Comparison of ENCODE assay signal across 28 mouse cellular contexts in the genomic region with DNA sequence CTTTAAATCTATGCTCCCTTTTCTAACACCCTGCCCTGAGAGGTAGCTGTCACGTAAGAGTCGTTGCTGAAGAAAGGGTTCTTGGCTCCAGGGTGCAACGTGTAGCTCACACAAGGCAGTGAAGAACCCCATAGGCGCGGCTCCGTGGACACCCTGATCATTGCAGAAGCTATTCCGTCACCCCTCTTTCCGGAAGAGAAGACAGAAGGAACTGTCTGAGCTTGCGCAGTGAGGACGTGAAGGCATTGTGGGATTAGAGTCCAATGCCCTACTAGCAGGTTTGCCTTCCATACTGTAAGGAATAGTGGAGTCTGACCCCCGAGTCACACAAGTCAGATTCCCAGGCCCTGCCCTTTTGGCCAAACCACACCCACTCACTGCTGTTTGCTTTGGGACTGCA. TPM values are rescaled to one million over a fixed set of nuclear protein-coding genes. Genes with fewer than 3 reads are reported as not detected.
A peak's percentile ranks its signal among the peaks of the same experiment; 100 is the strongest.
DNase-seq lines count a peak whose midpoint lies in the region; ATAC-seq and TF ChIP-seq lines count a peak whose summit lies in the region.
"Had no signal": no experiment of that assay in that cellular context is flagged by ENCODE, and none has a peak within 500 bp of the region (broad histone marks: within the 10 kb centered on the region; RNA-seq: fewer than 3 reads in every experiment).

No protein-coding gene starts in this region.

- no peak for DNase-seq in heart, embryonic 10.5 days (ENCODE audit: low spot score)
- DNase-seq in heart, adult 8-10 months (ENCODE audit: low spot score), result no peak
- DNase-seq in heart, postnatal 36 days, result no peak
- peak; percentile 84 for DNase-seq in MEL (ENCODE audit: low read depth, low spot score)
- no peak for DNase-seq in urinary bladder, postnatal 4 days (ENCODE audit: low spot score in 2 of 2)
- DNase-seq: adrenal gland, postnatal 14 days; cerebellum, adult 11 months; cerebellum, adult 9-10 months; cerebellum, postnatal 36 days; gastrocnemius, postnatal 14 days; kidney, adult 11 months; kidney, postnatal 25 days; liver; lung, adult 2 months; lung, postnatal 10 days; right cerebral cortex, postnatal 25 days; thymus, postnatal 14 days had no signal

- TF ChIP-seq CTCF in MEL (IDR thresholded peaks at IDR 0.05 in 2 of 3, conservative IDR thresholded peaks at IDR 0.05 in 1 of 3; ENCODE audit: control insufficient read depth in 1 of 3, insufficient read depth in 1 of 3, low read depth in 2 of 3, low read length in 3 of 3, poor library complexity in 1 of 3, severe bottlenecking in 1 of 3), result no peak

- no peak for TF ChIP-seq RAD21 in MEL (IDR thresholded peaks at IDR 0.05; ENCODE audit: low read depth, low read length)

- no peak overlapping the region for H3ac ChIP-seq in myocyte (ENCODE audit: control insufficient read depth, insufficient read length)

- H3K36me3 ChIP-seq in heart, embryonic 10.5 days, result peaks cover 56% of the 10 kb centered on the region
- H3K36me3 ChIP-seq in heart, embryonic 15.5 days, result peaks cover 5% of the 10 kb centered on the region; the same call in 1 of the 2 replicates
- H3K36me3 ChIP-seq in MEL (ENCODE audit: control insufficient read depth in 1 of 2, insufficient read depth in 2 of 2, low read length in 2 of 2) (peaks cover 0 to 5% of the 10 kb centered on the region in 2 experiments; a peak in 2 of 4 replicates), myocyte (ENCODE audit: control insufficient read depth, insufficient read depth) (peaks cover 5% of the 10 kb centered on the region)
- H3K36me3 ChIP-seq: kidney, embryonic 15.5 days; midbrain, embryonic 15.5 days had no signal

- no peak overlapping the region for H3K4me3 ChIP-seq in heart, embryonic 10.5 days
- H3K4me3 ChIP-seq in heart, embryonic 15.5 days, result no peak overlapping the region
- H3K4me3 ChIP-seq in MEL (ENCODE audit: control insufficient read depth in 1 of 2, insufficient read depth in 1 of 2, low read depth in 2 of 2, low read length in 2 of 2), result peak overlapping the region; percentile 75 to 88
- no peak overlapping the region for H3K4me3 ChIP-seq in myocyte
- H3K4me3 ChIP-seq: forebrain, embryonic 13.5 days; kidney, embryonic 15.5 days; midbrain, embryonic 15.5 days had no signal

- no peak for ATAC-seq in heart, embryonic 15.5 days (replicated peaks; ENCODE audit: insufficient number of reproducible peaks, insufficient read depth, low FRiP score, low read depth)
- ATAC-seq: forebrain, embryonic 13.5 days; midbrain, embryonic 15.5 days had no signal

- TF ChIP-seq POLR2A in MEL (IDR thresholded peaks at IDR 0.05; ENCODE audit: control insufficient read depth in 1 of 2, insufficient read depth in 1 of 2, low read depth in 1 of 2, low read length in 2 of 2, poor library complexity in 1 of 2), result peak; percentile 35 to 75; a peak in 2 of 4 replicates
- TF ChIP-seq POLR2A in myocyte (IDR thresholded peaks at IDR 0.05; ENCODE audit: insufficient read length, low read depth), result no peak

- no peak overlapping the region for H3K4me2 ChIP-seq in heart, embryonic 15.5 days
- H3K4me2 ChIP-seq in myocyte (ENCODE audit: low read depth), result peak overlapping the region; percentile 66
- H3K4me2 ChIP-seq: forebrain, embryonic 13.5 days; hindbrain, embryonic 14.5 days; kidney, embryonic 15.5 days; midbrain, embryonic 15.5 days had no signal

- H3K27ac ChIP-seq in heart, embryonic 10.5 days, result 0 out of 2 replicates have a peak overlapping the region, but pooled peaks have one; percentile 17
- H3K27ac ChIP-seq in heart, embryonic 15.5 days, result peak overlapping the region; percentile 10; the same call in 1 of the 2 replicates
- H3K27ac ChIP-seq in MEL (ENCODE audit: control insufficient read depth, low read depth, low read length), result peak overlapping the region; percentile 88
- H3K27ac ChIP-seq: forebrain, embryonic 13.5 days; hindbrain, embryonic 14.5 days; kidney, embryonic 15.5 days; liver, embryonic 14.5 days; macrophage; midbrain, embryonic 15.5 days had no signal

- TF ChIP-seq EP300 in MEL (IDR thresholded peaks at IDR 0.05; ENCODE audit: low read depth in 1 of 2, low read length in 2 of 2), result no peak

- H3K79me2 ChIP-seq in MEL (ENCODE audit: control insufficient read depth, insufficient read depth, low read length, poor library complexity) (peaks cover 2% of the 10 kb centered on the region; the same call in 1 of the 2 replicates), myocyte (ENCODE audit: control insufficient read depth, insufficient read depth) (peaks cover 14% of the 10 kb centered on the region)

- H3K9me3 ChIP-seq in heart, embryonic 10.5 days, result no peaks in the 10 kb centered on the region
- no peaks in the 10 kb centered on the region for H3K9me3 ChIP-seq in heart, embryonic 15.5 days (replicated peaks)
- H3K9me3 ChIP-seq in MEL (replicated peaks; ENCODE audit: insufficient read depth, low read length), result no peaks in the 10 kb centered on the region
- H3K9me3 ChIP-seq: forebrain, embryonic 13.5 days; kidney, embryonic 15.5 days; midbrain, embryonic 15.5 days had no signal

- peaks cover 57% of the 10 kb centered on the region for H3K4me1 ChIP-seq in heart, embryonic 10.5 days
- peaks cover 71% of the 10 kb centered on the region for H3K4me1 ChIP-seq in heart, embryonic 15.5 days (replicated peaks)
- peaks cover 2 to 5% of the 10 kb centered on the region in 2 experiments; a peak in 1 of 4 replicates for H3K4me1 ChIP-seq in MEL (ENCODE audit: control insufficient read depth in 1 of 2, insufficient read depth in 2 of 2, low read length in 2 of 2)
- H3K4me1 ChIP-seq: forebrain, embryonic 13.5 days; kidney, embryonic 15.5 days had no signal

- no peaks in the 10 kb centered on the region for H3K27me3 ChIP-seq in heart, embryonic 10.5 days (ENCODE audit: insufficient read depth, poor library complexity, severe bottlenecking)
- H3K27me3 ChIP-seq in heart, embryonic 15.5 days, result no peaks in the 10 kb centered on the region
- H3K27me3 ChIP-seq in MEL (ENCODE audit: control insufficient read depth in 1 of 2, insufficient read depth in 2 of 2, low read length in 2 of 2) (no peaks in the 10 kb centered on the region), myocyte (ENCODE audit: control insufficient read depth, insufficient read depth, insufficient read length) (no peaks in the 10 kb centered on the region)
- H3K27me3 ChIP-seq: midbrain, embryonic 15.5 days had no signal

- intact Hi-C loops in heart, postnatal 36 days (cut with DNase I), result no loop called here

- WGBS in heart, embryonic 10.5 days, result 82% methylated on average over 11 of the region's 11 CpGs
- 72% methylated on average over 11 of the region's 11 CpGs for WGBS in heart, embryonic 15.5 days

- no peak overlapping the region for H3K9ac ChIP-seq in heart, embryonic 15.5 days
- H3K9ac ChIP-seq in MEL (ENCODE audit: control insufficient read depth, low read depth, low read length, poor library complexity, severe bottlenecking), result peak overlapping the region; percentile 88
- H3K9ac ChIP-seq: forebrain, embryonic 13.5 days; hindbrain, embryonic 14.5 days; kidney, embryonic 15.5 days; liver, embryonic 14.5 days; midbrain, embryonic 15.5 days had no signal

TF ChIP-seq in MEL, 35 proteins besides CTCF, POLR2A, EP300 and RAD21 (continues in another document):
- TF ChIP-seq MEF2A (IDR thresholded peaks at IDR 0.05; ENCODE audit: extremely low read depth, insufficient replicate concordance, low read depth, low read length, poor library complexity, severe bottlenecking), result no peak
- TF ChIP-seq ZC3H11A (IDR thresholded peaks at IDR 0.05; ENCODE audit: low read depth, low read length), result no peak
- peak; percentile 73; the same call in 1 of the 2 replicates for TF ChIP-seq HCFC1 (IDR thresholded peaks at IDR 0.05; ENCODE audit: low read depth, low read length)
- TF ChIP-seq NELFE (IDR thresholded peaks at IDR 0.05; ENCODE audit: low read depth, low read length), result peak; percentile 66
- no peak for TF ChIP-seq ZNF384 (IDR thresholded peaks at IDR 0.05; ENCODE audit: low read depth, low read length)
- no peak for TF ChIP-seq JUND (IDR thresholded peaks at IDR 0.05; ENCODE audit: low read depth, low read length)
- no peak for TF ChIP-seq E2F4 (IDR thresholded peaks at IDR 0.05; ENCODE audit: borderline replicate concordance, low read depth, low read length)
- TF ChIP-seq MAZ (IDR thresholded peaks at IDR 0.05; ENCODE audit: low read depth, low read length), result no peak
- TF ChIP-seq USF2 (IDR thresholded peaks at IDR 0.05; ENCODE audit: borderline replicate concordance in 1 of 2, insufficient read depth in 1 of 2, low read depth in 1 of 2, low read length in 2 of 2), result no peak
- TF ChIP-seq NRF1 (IDR thresholded peaks at IDR 0.05; ENCODE audit: insufficient read depth, low read depth, low read length, poor library complexity, severe bottlenecking), result peak; percentile 77

TF ChIP-seq in myocyte, 11 proteins besides CTCF, POLR2A, EP300 and RAD21:
- TF ChIP-seq REST (IDR thresholded peaks at IDR 0.05; ENCODE audit: insufficient read depth, insufficient read length), result no peak
- TF ChIP-seq E2F4 (IDR thresholded peaks at IDR 0.05; ENCODE audit: insufficient read depth), result no peak
- TF ChIP-seq CEBPB (IDR thresholded peaks at IDR 0.05; ENCODE audit: insufficient read depth, poor library complexity, severe bottlenecking), result no peak
- no peak for TF ChIP-seq USF1 (IDR thresholded peaks at IDR 0.05; ENCODE audit: low read depth)
- TF ChIP-seq TCF3 (IDR thresholded peaks at IDR 0.05; ENCODE audit: insufficient read length, low read depth), result no peak
- no peak for TF ChIP-seq MYOG (IDR thresholded peaks at IDR 0.05; ENCODE audit: control insufficient read depth in 1 of 3, insufficient read depth in 1 of 3, insufficient read length in 2 of 3, low read depth in 2 of 3)
- no peak for TF ChIP-seq POLR2AphosphoS2 (IDR thresholded peaks at IDR 0.05; ENCODE audit: insufficient read length, low read depth)
- TF ChIP-seq MYOD1 (IDR thresholded peaks at IDR 0.05; ENCODE audit: control insufficient read depth in 1 of 3, insufficient read length in 2 of 3, low read depth in 2 of 3), result no peak
- no peak for TF ChIP-seq SRF (IDR thresholded peaks at IDR 0.05; ENCODE audit: control insufficient read depth, insufficient read length, low read depth)
- no peak for TF ChIP-seq TCF12 (IDR thresholded peaks at IDR 0.05; ENCODE audit: insufficient read depth, poor library complexity, severe bottlenecking)

RNA-seq across cellular contexts. Expression of a gene that starts 51.3 kb away (rescaled TPM):
- polyA plus RNA-seq in heart, embryonic 10.5 days (2016; fragmentation: Nextera tagmentation; extraction: Ambion mirVana), result 32.5 and 43.7 TPM in 2 replicates
- 100 to 1,000 TPM; 423 to 464 (median 433) TPM for total RNA-seq in heart, adult 8-10 months (2022)
- 41.0 and 47.7 TPM in 2 replicates for polyA plus RNA-seq in heart, embryonic 15.5 days (2015; fragmentation: Nextera tagmentation; extraction: Ambion mirVana)
- 100 to 1,000 TPM; 323 to 334 TPM for total RNA-seq in heart, postnatal 36 days (2021)
- total RNA-seq in MEL (2012; rRNA removed), result 0.03 and 0.04 TPM in 2 replicates
- under 1 TPM in 1 of 2 experiments, not detected in 1; 0.19 TPM for polyA plus RNA-seq in MEL (2012; ENCODE audit: insufficient read depth in 1 of 2, insufficient read length in 2 of 2, low read depth in 1 of 2, low replicate concordance in 2 of 2, missing spikeins in 1 of 2)
- polyA plus RNA-seq in myocyte (2012; fragmentation: generic; extraction: Trizol), result 217 TPM
- total RNA-seq: hematopoietic stem cell, adult 5-6 weeks; megakaryocyte-erythroid progenitor cell, adult 5-6 weeks; neutrophil, adult 5-6 weeks had no signal
- polyA plus RNA-seq: macrophage had no signal

Comparison
In these comparisons a context has a peak if more than half of its experiments do, and no peak if none do; other contexts are left out.
1. H3K27ac ChIP-seq: peak in every context shown above with its lines; median percentile 88 in MEL; 17 in heart, embryonic 10.5 days; 10 in heart, embryonic 15.5 days.
2. H3K4me3 ChIP-seq: peak in MEL (2 of 2); none in heart, embryonic 10.5 days (single experiment), heart, embryonic 15.5 days (single experiment) and myocyte (single experiment).
3. RNA of a gene that starts 51.3 kb away (polyA plus RNA-seq): 217 TPM in myocyte (single experiment), 41.0 to 47.7 TPM in heart, embryonic 15.5 days and 32.5 to 43.7 TPM in heart, embryonic 10.5 days; 0.19 TPM in MEL; every median in the first group is over 10 times any median in the second.